Mouse (Mus musculus): ENCODE measurements around the gene Cstf2.
A peak's percentile ranks its signal among the peaks of the same experiment; 100 is the strongest.

The Cstf2 gene

DNA sequence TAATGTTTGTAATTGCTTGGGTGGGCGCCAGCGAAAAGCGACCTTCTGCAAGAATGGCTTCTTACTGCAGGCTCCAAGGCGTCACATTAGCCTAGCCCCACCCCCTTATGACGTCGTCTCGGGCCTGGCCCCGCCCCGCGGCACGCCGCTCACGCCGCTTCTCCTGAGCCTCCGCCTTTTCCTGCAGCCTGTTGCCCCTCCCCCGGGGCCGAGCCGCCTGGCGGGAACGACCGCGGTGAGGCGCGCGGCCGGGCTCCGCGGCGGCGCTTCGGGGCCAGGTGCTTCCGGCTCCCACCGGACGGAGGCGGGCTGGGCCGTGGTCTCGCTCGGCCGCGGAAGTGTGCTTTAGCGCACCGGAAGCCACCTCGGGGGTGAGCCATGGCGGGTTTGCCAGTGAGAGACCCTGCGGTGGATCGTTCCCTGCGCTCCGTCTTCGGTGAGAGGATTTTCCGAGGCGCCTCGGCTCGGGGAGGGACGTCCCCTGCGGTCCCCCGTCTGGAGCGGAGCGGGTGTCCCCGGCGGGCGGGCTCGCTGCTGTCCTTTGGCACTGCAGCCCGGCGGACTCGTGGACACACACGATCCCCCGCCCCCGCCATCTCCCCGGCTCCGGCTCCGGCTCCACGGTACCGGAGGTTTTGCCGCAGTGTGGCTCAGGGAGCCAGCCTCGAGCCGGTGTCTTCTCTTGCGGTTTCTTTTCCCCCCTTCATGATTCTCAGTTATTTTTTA is at the start of gene Cstf2:
Gene Cstf2, plus strand, starts transcription at position 201 of the 726 bp plus-strand sequence.
- DNase-seq (ENCODE audit: low read depth, low spot score) = peak; percentile 94

DNA sequence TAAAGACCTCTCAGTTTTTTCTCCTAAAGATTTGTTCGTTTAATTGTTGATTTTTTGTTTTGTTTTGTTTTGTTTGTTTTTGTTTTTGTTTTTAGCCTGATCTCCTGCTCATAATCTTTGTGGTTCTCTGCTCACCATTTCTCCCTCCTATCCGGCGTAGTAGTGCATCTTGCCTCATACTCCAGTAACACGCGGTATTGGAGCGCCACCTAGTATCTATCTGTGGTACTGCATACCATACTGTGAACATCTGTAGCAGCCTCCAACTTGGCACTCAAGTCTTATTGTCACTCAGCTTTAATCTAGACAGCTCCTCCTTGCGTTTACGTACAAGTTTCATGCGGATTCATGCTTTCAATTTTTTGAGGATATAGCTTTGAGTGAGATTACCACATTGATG is 40.0 kb upstream of the Cstf2 start:
- DNase-seq (ENCODE audit: low read depth, low spot score) = peak; percentile 53

DNA sequence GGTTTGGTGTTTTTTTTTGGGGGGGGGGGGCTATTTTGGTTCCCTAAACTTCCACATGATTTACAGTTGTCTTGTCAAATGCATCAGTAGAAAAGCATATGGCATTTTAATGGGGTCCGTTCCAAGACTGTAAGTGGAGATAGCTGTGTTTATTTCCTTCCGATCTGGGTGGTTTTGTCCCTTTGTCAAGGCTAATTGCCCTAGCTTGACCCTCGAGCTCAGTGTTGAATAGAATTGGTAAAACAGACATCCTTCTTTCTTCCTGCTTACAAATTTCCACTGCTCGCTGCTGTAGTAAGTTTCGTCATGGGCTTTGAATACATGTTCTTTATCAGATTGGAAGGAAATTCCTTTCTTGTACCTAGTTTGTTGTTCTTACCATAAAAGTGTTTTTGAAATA is 38.3 kb upstream of the Cstf2 start:
- DNase-seq (ENCODE audit: low read depth, low spot score) = no peak

DNA sequence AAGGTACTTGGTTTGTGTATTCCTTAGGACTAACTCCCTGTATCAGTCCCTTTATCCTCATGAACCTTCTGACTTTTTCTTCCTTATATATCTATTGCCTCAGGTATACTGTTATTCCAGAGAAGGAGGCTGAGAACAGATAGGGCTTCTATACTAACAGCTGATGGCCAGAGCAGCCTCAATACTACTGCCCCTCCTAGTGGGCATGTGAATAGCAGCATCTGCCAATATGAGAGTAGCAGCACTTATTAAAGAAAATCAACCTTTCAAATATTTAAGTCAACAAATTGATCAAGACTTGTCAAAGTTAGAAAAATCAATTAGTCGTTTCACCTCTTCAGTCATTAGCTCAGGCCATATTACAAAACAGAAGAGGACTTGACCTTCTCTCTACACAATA is 10.0 kb upstream of the Cstf2 start:
- DNase-seq (ENCODE audit: low read depth, low spot score) = no peak

DNA sequence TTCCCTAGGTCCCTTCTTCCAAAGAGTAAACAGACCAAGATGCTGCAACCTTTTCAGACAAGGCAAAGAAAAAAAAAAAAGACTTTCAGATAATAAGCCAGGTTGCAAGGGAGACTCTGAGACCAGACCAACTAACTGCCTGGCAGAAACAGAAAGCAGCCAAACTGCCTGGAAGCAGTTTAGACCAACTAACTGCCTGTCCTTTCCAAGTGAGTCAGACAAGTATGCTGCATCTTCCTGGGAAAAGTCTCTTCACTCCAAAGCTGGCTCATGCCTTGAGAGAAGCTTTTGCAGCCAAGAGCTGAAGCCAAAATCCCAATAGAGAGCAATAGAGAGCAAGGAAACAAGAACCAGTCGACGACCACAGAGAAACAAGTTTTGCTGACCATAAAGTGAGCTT is 2.1 kb upstream of the Cstf2 start:
- DNase-seq (ENCODE audit: low read depth, low spot score) = no peak

DNA sequence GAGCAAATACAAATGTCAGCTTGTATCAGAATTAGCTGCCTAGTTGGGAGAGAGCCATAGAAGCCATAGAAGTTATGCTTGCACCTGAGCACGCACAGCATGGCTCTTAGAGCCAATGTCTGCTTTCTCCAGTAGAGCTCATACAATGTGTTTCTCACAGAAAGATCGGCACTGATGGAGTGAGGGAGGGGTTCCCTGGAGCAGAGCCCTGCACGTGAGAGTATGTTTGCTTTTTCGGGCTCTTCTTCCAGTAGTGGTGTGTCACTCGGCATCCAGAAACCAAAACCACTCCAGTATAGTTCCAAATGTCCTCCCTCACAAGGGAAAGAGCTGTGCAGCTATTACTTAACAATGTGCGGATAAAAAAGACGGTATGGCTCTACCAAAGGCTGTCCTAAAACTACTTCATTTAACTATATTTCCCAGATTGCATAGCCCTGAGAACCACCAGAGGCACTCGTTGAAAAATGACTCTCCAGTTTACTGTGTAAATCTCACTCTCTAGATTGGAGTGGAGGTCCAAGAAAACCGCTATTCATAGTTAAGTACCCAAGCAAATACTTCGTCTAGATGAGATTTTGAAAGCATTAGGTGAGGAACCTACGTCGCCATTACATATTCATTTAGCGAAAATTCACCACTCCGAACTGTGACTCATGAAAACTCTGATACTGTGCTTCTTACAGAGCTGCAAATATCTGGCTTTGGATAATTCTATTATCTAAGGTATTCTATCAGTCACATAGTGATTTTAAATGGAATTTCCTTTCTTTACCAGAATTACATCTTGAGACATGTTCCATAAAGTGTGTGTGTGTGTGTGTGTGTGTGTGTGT is 729 bp upstream of the Cstf2 start:
- DNase-seq (ENCODE audit: low read depth, low spot score) = peak; percentile 43

DNA sequence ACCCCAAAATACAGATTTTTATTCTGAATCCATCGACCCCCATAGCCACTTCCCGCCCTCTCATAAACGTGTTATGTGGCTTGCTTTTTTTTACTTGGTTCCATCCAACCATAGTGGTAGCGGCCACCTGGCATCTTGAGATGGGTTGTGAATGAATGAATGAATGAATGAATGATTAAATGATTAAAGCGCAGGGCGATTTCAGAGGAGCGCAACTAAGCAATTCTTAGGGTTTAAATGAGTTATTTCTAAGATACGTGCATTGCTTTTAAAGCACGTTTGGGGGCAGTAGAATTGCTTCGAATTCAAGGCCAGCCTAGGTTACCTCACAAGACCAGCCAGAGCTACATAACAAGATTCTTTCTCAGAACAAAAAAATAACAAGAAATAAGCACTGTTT is 777 bp downstream of the Cstf2 start:
- peak; percentile 53 for DNase-seq (ENCODE audit: low read depth, low spot score)

DNA sequence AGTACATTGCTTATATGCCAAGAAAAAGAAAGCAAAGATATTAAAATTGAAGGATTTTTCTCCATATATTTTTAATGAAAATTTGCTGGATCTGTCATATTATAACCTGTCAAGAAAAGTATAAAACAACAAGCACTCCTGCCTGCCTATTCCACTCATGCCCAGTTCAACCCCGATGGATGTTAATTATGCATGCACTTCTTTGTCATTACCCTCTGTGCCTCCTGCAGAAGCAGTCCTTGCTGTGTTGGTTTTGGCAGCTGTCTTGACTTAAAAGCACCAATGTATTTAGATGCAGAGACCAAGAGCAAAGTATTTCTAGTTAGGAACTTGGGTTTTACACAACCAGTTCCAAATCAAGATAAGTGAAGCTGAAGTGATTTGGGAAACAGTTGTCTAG is 26.5 kb downstream of the Cstf2 start:
- DNase-seq (ENCODE audit: low read depth, low spot score) = no peak

DNA sequence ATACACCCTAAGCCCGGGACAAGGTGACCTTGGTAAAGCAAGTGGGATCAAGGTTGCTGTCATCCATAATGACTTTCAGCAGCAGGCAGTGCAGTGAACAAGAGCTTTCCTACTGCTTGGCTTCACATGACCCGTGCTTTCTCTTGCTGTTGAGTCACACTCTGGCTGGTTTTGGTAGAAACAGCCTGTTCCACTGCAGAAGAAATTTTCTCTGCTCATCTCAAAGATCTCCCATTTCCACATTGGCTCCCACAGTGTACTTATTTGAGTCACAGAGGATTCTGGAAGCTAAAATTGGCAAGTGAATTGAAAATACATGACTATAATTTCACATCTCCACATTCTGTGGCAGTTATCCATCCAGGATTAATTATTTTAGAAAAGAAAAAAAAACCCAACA is 43.7 kb downstream of the Cstf2 start:
- no peak for DNase-seq (ENCODE audit: low read depth, low spot score)

DNA sequence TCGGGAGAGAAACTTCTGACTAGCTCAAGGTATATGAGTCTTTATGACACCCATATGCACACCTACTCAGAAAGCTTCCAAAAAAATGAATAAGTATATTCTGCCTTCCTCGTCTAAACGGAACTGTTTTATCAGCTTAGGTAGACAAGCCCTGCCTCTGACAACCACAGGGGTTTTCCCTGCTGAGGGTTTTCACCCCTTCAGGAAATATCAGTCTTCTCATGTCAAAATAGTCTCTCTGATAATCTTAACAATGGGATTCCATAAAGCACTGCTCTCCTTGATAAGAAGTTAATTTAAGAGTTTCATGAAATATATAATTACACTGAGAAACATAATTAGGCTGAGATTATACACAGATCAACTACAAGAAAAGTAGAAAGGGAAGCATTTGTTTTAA is 52.8 kb downstream of the Cstf2 start:
- DNase-seq (ENCODE audit: low read depth, low spot score) = peak; percentile 26

DNA sequence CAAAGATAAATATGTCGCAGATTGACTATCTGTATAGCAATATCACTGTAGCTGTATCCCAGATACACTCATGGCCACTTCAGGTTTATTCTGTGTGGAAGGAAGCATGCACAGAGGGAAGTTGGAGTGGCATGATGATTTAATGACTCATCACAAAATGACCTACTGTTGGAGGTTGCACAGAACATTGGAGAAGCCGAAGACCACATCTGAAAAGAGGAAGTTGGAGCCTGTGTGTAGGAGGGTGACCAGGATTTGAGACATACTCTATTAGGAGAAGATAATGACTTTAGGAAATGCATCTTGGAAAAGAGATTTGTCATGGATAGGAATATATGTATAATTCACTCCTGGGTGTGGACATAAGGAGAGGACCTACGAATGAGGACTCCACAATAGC is 57.4 kb downstream of the Cstf2 start:
- DNase-seq (ENCODE audit: low read depth, low spot score) = peak; percentile 62

DNA sequence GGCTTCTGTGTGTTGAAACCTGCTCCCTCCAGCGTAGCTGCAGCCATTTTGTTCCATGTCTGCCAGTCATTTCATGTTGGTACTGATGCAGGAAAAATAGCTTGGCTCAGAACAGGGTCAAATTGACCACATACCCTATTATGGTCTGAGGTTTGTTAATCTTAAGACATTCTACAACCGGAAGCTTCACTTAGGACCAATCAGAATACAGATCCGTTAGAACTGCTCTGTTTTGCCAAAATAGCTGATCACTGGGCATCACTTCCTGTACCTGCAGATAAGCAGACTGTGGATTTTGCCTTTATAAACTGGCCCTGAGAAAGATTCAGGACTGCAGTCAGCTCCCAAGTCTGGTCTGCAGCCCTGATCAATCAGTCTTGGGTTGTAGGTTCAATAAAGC is 69.6 kb downstream of the Cstf2 start:
- DNase-seq (ENCODE audit: low read depth, low spot score) = no peak

DNA sequence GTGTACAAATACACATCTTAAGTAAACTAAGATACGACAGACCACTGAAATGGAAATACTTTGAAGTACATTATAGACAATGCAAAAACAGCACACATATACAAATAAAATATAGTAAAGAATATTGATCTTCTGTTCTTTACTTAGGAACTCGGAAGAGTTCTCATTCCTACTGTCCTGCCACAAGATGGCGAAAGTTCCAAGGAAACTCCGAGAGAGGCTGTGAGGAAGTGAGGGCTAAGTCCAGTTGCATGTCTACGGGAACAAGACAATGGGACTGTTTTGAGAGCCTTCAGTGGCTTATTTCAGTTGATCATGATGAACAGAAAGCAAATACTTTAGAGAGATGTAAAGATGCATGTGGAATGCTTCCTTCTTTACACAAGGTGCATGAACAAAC is 73.3 kb downstream of the Cstf2 start:
- no peak for DNase-seq (ENCODE audit: low read depth, low spot score)

DNA sequence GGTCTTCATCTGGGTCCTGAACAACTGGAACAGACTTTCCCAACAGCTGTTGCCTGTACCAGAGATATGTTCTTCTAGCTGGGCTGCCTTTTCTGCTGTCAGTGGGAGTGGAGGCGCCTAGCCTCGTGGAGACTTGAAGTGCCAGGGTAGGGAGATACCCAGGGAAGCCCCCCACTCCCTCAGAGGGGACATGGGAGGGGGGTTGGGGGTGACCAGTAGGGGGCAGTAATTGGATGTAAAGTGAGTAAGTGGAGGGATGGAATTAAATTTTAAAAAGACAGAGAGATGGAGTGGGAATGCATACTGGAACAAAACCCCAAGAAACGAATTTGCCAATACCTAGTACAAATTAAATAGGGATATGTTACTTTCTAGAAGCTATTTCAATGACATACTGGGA is 74.8 kb downstream of the Cstf2 start:
- peak; percentile 43 for DNase-seq (ENCODE audit: low read depth, low spot score)

All from A20 (cell line).